In the genomic region with DNA sequence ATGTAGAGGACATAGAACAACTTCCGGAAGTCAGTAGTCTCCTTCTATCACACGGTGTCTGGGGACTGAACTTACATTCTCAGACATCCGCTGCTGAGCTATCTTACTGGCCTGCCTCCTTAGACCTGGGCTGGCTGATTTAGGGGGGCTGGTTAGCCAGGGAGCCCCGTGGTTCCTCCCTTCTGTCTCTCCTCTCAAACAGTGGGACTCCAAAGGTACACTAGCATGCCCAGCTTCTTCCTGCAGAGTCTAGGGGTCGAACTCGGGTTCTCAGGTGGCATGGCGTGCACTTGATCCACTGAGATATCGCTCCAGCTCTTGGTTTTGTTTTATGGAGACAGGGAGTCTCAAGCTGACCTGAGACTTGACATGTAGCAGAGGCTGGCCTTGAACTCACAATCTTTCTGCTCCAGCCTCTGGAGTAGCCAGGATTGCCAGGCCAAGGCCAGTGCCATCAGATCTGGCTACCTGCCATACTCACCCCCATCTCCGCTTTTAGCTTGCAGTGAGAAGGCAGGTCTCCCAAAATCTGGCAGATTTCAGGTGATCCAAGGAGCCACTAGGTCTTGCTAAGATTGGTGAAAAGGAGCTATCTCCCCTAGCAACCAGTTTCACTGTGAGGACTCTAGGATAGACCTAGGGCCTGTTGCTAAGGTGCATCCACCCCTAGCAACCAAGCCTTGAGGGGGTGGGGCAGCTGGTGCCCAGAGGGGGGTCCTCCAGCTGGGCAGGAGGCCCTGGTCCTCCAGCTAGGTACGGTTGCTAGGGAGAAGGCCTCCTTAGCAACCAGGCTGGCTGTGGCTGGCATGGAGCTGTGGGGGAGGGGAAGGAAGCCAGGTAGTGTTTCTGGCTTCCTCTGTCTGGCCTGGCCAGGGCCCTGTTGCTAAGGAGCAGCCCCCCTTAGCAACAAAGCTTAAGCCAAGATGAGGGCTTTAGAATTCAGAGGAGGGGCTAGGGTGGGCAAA, we compare ENCODE assay signal across 10 mouse cellular contexts. TPM values are rescaled to one million over a fixed set of nuclear protein-coding genes. Genes with fewer than 3 reads are reported as not detected.
DNase-seq lines count a peak whose midpoint lies in the region; ATAC-seq lines count a peak whose summit lies in the region.
"Had no signal": no experiment of that assay in that cellular context is flagged by ENCODE, and none has a peak within 500 bp of the region (broad histone marks: within the 10 kb centered on the region; RNA-seq: fewer than 3 reads in every experiment).

No protein-coding gene starts in this region.

- H3K36me3 ChIP-seq in neural tube, embryonic 12.5 days = no peaks in the 10 kb centered on the region
- no peaks in the 10 kb centered on the region for H3K36me3 ChIP-seq in forebrain, embryonic 10.5 days (replicated peaks)
- no peaks in the 10 kb centered on the region for H3K36me3 ChIP-seq in hindbrain, embryonic 15.5 days
- no peaks in the 10 kb centered on the region for H3K36me3 ChIP-seq in neural tube, embryonic 15.5 days

- 78% methylated on average over 10 of the region's 10 CpGs for WGBS in neural tube, embryonic 12.5 days
- WGBS in forebrain, embryonic 10.5 days = 77% methylated on average over 10 of the region's 10 CpGs
- WGBS in hindbrain, embryonic 15.5 days = 79% methylated on average over 10 of the region's 10 CpGs
- WGBS in neural tube, embryonic 15.5 days = 83% methylated on average over 10 of the region's 10 CpGs

- ATAC-seq in neural tube, embryonic 12.5 days (ENCODE audit: low FRiP score, low read depth) = no peak
- 0 out of 2 replicates have a peak, but pooled peaks have one; percentile 32 for ATAC-seq in hindbrain, embryonic 15.5 days (ENCODE audit: low FRiP score, low read depth)
- ATAC-seq in neural tube, embryonic 15.5 days (ENCODE audit: low FRiP score) = no peak

- no peaks in the 10 kb centered on the region for H3K9me3 ChIP-seq in neural tube, embryonic 12.5 days
- no peaks in the 10 kb centered on the region for H3K9me3 ChIP-seq in forebrain, embryonic 10.5 days
- no peaks in the 10 kb centered on the region for H3K9me3 ChIP-seq in hindbrain, embryonic 15.5 days
- no peaks in the 10 kb centered on the region for H3K9me3 ChIP-seq in neural tube, embryonic 15.5 days (replicated peaks)

- H3K4me2 ChIP-seq in neural tube, embryonic 12.5 days (replicated peaks) = peak overlapping the region; percentile 6; the same call in 1 of the 2 replicates
- no peak overlapping the region for H3K4me2 ChIP-seq in hindbrain, embryonic 15.5 days
- no peak overlapping the region for H3K4me2 ChIP-seq in neural tube, embryonic 15.5 days

- no peak overlapping the region for H3K4me3 ChIP-seq in neural tube, embryonic 12.5 days
- peak overlapping the region; percentile 20 for H3K4me3 ChIP-seq in forebrain, embryonic 10.5 days
- H3K4me3 ChIP-seq in hindbrain, embryonic 15.5 days = no peak overlapping the region
- H3K4me3 ChIP-seq in neural tube, embryonic 15.5 days (replicated peaks) = no peak overlapping the region

- no peak overlapping the region for H3K9ac ChIP-seq in neural tube, embryonic 12.5 days
- no peak overlapping the region for H3K9ac ChIP-seq in hindbrain, embryonic 15.5 days
- H3K9ac ChIP-seq in neural tube, embryonic 15.5 days (replicated peaks) = no peak overlapping the region

- H3K27me3 ChIP-seq in neural tube, embryonic 12.5 days (replicated peaks) = no peaks in the 10 kb centered on the region
- no peaks in the 10 kb centered on the region for H3K27me3 ChIP-seq in forebrain, embryonic 10.5 days (ENCODE audit: poor library complexity, severe bottlenecking)
- H3K27me3 ChIP-seq in hindbrain, embryonic 15.5 days = no peaks in the 10 kb centered on the region
- no peaks in the 10 kb centered on the region for H3K27me3 ChIP-seq in neural tube, embryonic 15.5 days (replicated peaks)

- H3K27ac ChIP-seq in neural tube, embryonic 12.5 days = no peak overlapping the region
- peak overlapping the region; percentile 70 for H3K27ac ChIP-seq in forebrain, embryonic 10.5 days
- H3K27ac ChIP-seq in hindbrain, embryonic 15.5 days (replicated peaks) = peak overlapping the region; percentile 79
- H3K27ac ChIP-seq in neural tube, embryonic 15.5 days (replicated peaks) = peak overlapping the region; percentile 75

- no peak for DNase-seq in neural tube, embryonic 10.5 days (ENCODE audit: extremely low spot score, low spot score)
- DNase-seq in forebrain, embryonic 10.5 days (ENCODE audit: extremely low spot score, low spot score) = no peak
- DNase-seq in heart, postnatal 4 days = no peak
- no peak for DNase-seq in urinary bladder, postnatal 25 days (ENCODE audit: low spot score)
- DNase-seq: kidney, postnatal 14 days; spleen, adult 18-20 months; thymus, postnatal 4 days had no signal

- peaks cover 30% of the 10 kb centered on the region for H3K4me1 ChIP-seq in neural tube, embryonic 12.5 days
- peaks cover 52% of the 10 kb centered on the region for H3K4me1 ChIP-seq in forebrain, embryonic 10.5 days
- H3K4me1 ChIP-seq in hindbrain, embryonic 15.5 days (replicated peaks) = peaks cover 40% of the 10 kb centered on the region
- H3K4me1 ChIP-seq in neural tube, embryonic 15.5 days = peaks cover 36% of the 10 kb centered on the region

RNA-seq across cellular contexts. Expression of gene Nosip, which starts 3.3 kb away (rescaled TPM):
- polyA plus RNA-seq in neural tube, embryonic 12.5 days (2016; fragmentation: Nextera tagmentation; extraction: Ambion mirVana) = 56.5 and 63.0 TPM in 2 replicates
- 61.2 and 67.6 TPM in 2 replicates for polyA plus RNA-seq in forebrain, embryonic 10.5 days (2016; fragmentation: Nextera tagmentation; extraction: Ambion mirVana)
- polyA plus RNA-seq in hindbrain, embryonic 15.5 days (2015; fragmentation: Nextera tagmentation; extraction: Ambion mirVana) = 63.9 and 69.8 TPM in 2 replicates
- 65.8 and 66.5 TPM in 2 replicates for polyA plus RNA-seq in neural tube, embryonic 15.5 days (2015; fragmentation: Nextera tagmentation; extraction: Ambion mirVana)
- total RNA-seq in heart, postnatal 4 days (2021) = 10 to 100 TPM; 31.7 to 34.6 TPM

RNA-seq across cellular contexts. Expression of gene Prrg2, which starts 3.6 kb away (rescaled TPM):
- polyA plus RNA-seq in neural tube, embryonic 12.5 days (2016; fragmentation: Nextera tagmentation; extraction: Ambion mirVana) = 15.2 and 17.9 TPM in 2 replicates
- polyA plus RNA-seq in forebrain, embryonic 10.5 days (2016; fragmentation: Nextera tagmentation; extraction: Ambion mirVana) = 16.5 and 17.7 TPM in 2 replicates
- 13.6 and 16.3 TPM in 2 replicates for polyA plus RNA-seq in hindbrain, embryonic 15.5 days (2015; fragmentation: Nextera tagmentation; extraction: Ambion mirVana)
- polyA plus RNA-seq in neural tube, embryonic 15.5 days (2015; fragmentation: Nextera tagmentation; extraction: Ambion mirVana) = 16.5 and 18.1 TPM in 2 replicates
- 10 to 100 TPM in 1 of 2 experiments, 1 to 10 TPM in 1; 9.5 to 10.2 TPM for total RNA-seq in heart, postnatal 4 days (2021)

RNA-seq across cellular contexts. Expression of gene Prr12, which starts 6.2 kb away (rescaled TPM):
- polyA plus RNA-seq in neural tube, embryonic 12.5 days (2016; fragmentation: Nextera tagmentation; extraction: Ambion mirVana) = 11.8 and 14.0 TPM in 2 replicates
- polyA plus RNA-seq in forebrain, embryonic 10.5 days (2016; fragmentation: Nextera tagmentation; extraction: Ambion mirVana) = 11.9 and 12.7 TPM in 2 replicates
- polyA plus RNA-seq in hindbrain, embryonic 15.5 days (2015; fragmentation: Nextera tagmentation; extraction: Ambion mirVana) = 14.6 and 15.3 TPM in 2 replicates
- polyA plus RNA-seq in neural tube, embryonic 15.5 days (2015; fragmentation: Nextera tagmentation; extraction: Ambion mirVana) = 11.4 and 12.3 TPM in 2 replicates
- 10 to 100 TPM; 35.4 to 36.7 TPM for total RNA-seq in heart, postnatal 4 days (2021)

RNA-seq across cellular contexts. Expression of gene Rcn3, which starts 33.1 kb away (rescaled TPM):
- polyA plus RNA-seq in neural tube, embryonic 12.5 days (2016; fragmentation: Nextera tagmentation; extraction: Ambion mirVana) = 125 and 139 TPM in 2 replicates
- 101 and 113 TPM in 2 replicates for polyA plus RNA-seq in forebrain, embryonic 10.5 days (2016; fragmentation: Nextera tagmentation; extraction: Ambion mirVana)
- 71.7 and 88.1 TPM in 2 replicates for polyA plus RNA-seq in hindbrain, embryonic 15.5 days (2015; fragmentation: Nextera tagmentation; extraction: Ambion mirVana)
- polyA plus RNA-seq in neural tube, embryonic 15.5 days (2015; fragmentation: Nextera tagmentation; extraction: Ambion mirVana) = 112 and 118 TPM in 2 replicates
- total RNA-seq in heart, postnatal 4 days (2021) = 10 to 100 TPM; 88.0 to 90.9 TPM

RNA-seq across cellular contexts. Expression of gene Rras, which starts 41.1 kb away (rescaled TPM):
- 16.8 and 18.4 TPM in 2 replicates for polyA plus RNA-seq in neural tube, embryonic 12.5 days (2016; fragmentation: Nextera tagmentation; extraction: Ambion mirVana)
- polyA plus RNA-seq in forebrain, embryonic 10.5 days (2016; fragmentation: Nextera tagmentation; extraction: Ambion mirVana) = 15.0 and 16.8 TPM in 2 replicates
- polyA plus RNA-seq in hindbrain, embryonic 15.5 days (2015; fragmentation: Nextera tagmentation; extraction: Ambion mirVana) = 15.5 and 16.0 TPM in 2 replicates
- 14.2 and 24.2 TPM in 2 replicates for polyA plus RNA-seq in neural tube, embryonic 15.5 days (2015; fragmentation: Nextera tagmentation; extraction: Ambion mirVana)
- total RNA-seq in heart, postnatal 4 days (2021) = 10 to 100 TPM; 71.2 to 73.4 TPM
